Mouse (Mus musculus): Measurements from ENCODE around the gene Cbwd1. TPM values are rescaled to one million over a fixed set of nuclear protein-coding genes. Genes with fewer than 3 reads are reported as not detected.

The Cbwd1 gene
- 24.4 and 27.6 TPM in 2 replicates for polyA plus RNA-seq (2016; fragmentation: Nextera tagmentation; extraction: Ambion mirVana)

- ATAC-seq (ENCODE audit: insufficient number of reproducible peaks, insufficient read depth, low FRiP score, low TSS enrichment, low read depth): peak; percentile 100
- peak within 1 kb of the TSS; percentile 72 for H3K9ac ChIP-seq (replicated peaks)
- WGBS: under 1% methylated on average over 36 of the region's 36 CpGs
- H3K27me3 ChIP-seq: no peaks in the 10 kb centered on the region
- peaks cover 4% of the 10 kb centered on the region for H3K36me3 ChIP-seq
- peak within 1 kb of the TSS; percentile 63 for H3K4me2 ChIP-seq
- no peaks in the 10 kb centered on the region for H3K9me3 ChIP-seq
- H3K4me3 ChIP-seq (replicated peaks): peak within 1 kb of the TSS; percentile 68
- no peak within 1 kb of the TSS for H3K27ac ChIP-seq
- peaks cover 12% of the 10 kb centered on the region for H3K4me1 ChIP-seq (replicated peaks)
These were observed at the start of gene Cbwd1 for GRCm38 (mm10) chr19:24961172-24961962. Gene Cbwd1 (minus strand): TSS chr19:24961610.

- Histone ChIP-seq H3K36me3 (no peaks in the 10 kb centered on the region), H3K4me3 (replicated peaks) (no peak overlapping the region), H3K27me3 (no peaks in the 10 kb centered on the region), H3K4me2 (no peak overlapping the region), H3K9me3 (no peaks in the 10 kb centered on the region), H3K4me1 (replicated peaks) (peaks cover 7% of the 10 kb centered on the region; the same call in 1 of the 2 replicates), H3K27ac (no peak overlapping the region), H3K9ac (replicated peaks) (no peak overlapping the region)
- ATAC-seq (ENCODE audit: insufficient number of reproducible peaks, insufficient read depth, low FRiP score, low TSS enrichment, low read depth): no peak
- 89% methylated on average over 2 of the region's 2 CpGs for WGBS
These were observed 47.1 kb upstream of the Cbwd1 start for GRCm38 (mm10) chr19:25008509-25008908.

- Histone ChIP-seq H3K4me1 (replicated peaks) (peaks cover 7% of the 10 kb centered on the region; the same call in 1 of the 2 replicates), H3K9me3 (no peaks in the 10 kb centered on the region), H3K9ac (replicated peaks) (no peak overlapping the region), H3K4me3 (replicated peaks) (no peak overlapping the region), H3K27me3 (peaks cover 13% of the 10 kb centered on the region), H3K4me2 (no peak overlapping the region), H3K27ac (no peak overlapping the region), H3K36me3 (no peaks in the 10 kb centered on the region)
- 84% methylated on average over 1 of the region's 1 CpGs for WGBS
- ATAC-seq (ENCODE audit: insufficient number of reproducible peaks, insufficient read depth, low FRiP score, low TSS enrichment, low read depth): no peak
These were observed 45.3 kb upstream of the Cbwd1 start for GRCm38 (mm10) chr19:25006686-25007085.

GRCm38 (mm10) chr19:25003810-25004209, 42.4 kb upstream of the Cbwd1 start:
- H3K9ac ChIP-seq (replicated peaks): no peak overlapping the region
- H3K27ac ChIP-seq: no peak overlapping the region
- H3K4me2 ChIP-seq: no peak overlapping the region
- ATAC-seq (ENCODE audit: insufficient number of reproducible peaks, insufficient read depth, low FRiP score, low TSS enrichment, low read depth): no peak
- H3K36me3 ChIP-seq: no peaks in the 10 kb centered on the region
- 72% methylated on average over 4 of the region's 4 CpGs for WGBS
- no peak overlapping the region for H3K4me3 ChIP-seq (replicated peaks)
- no peaks in the 10 kb centered on the region for H3K9me3 ChIP-seq
- peaks cover 7% of the 10 kb centered on the region; the same call in 1 of the 2 replicates for H3K4me1 ChIP-seq (replicated peaks)
- peaks cover 41% of the 10 kb centered on the region for H3K27me3 ChIP-seq

- Histone ChIP-seq H3K27ac (no peak overlapping the region), H3K4me1 (replicated peaks) (peaks cover 7% of the 10 kb centered on the region; the same call in 1 of the 2 replicates), H3K9me3 (no peaks in the 10 kb centered on the region), H3K9ac (replicated peaks) (no peak overlapping the region), H3K36me3 (no peaks in the 10 kb centered on the region), H3K27me3 (peaks cover 49% of the 10 kb centered on the region), H3K4me3 (replicated peaks) (no peak overlapping the region), H3K4me2 (no peak overlapping the region)
- no peak for ATAC-seq (ENCODE audit: insufficient number of reproducible peaks, insufficient read depth, low FRiP score, low TSS enrichment, low read depth)
- WGBS: 80% methylated on average over 3 of the region's 3 CpGs
These were observed 41.4 kb upstream of the Cbwd1 start for GRCm38 (mm10) chr19:25002828-25003227.

GRCm38 (mm10) chr19:25002032-25002431, 40.6 kb upstream of the Cbwd1 start:
- Histone ChIP-seq H3K36me3 (no peaks in the 10 kb centered on the region), H3K27me3 (peaks cover 56% of the 10 kb centered on the region), H3K4me1 (replicated peaks) (peaks cover 7% of the 10 kb centered on the region; the same call in 1 of the 2 replicates), H3K4me2 (no peak overlapping the region), H3K9me3 (no peaks in the 10 kb centered on the region), H3K4me3 (replicated peaks) (no peak overlapping the region), H3K9ac (replicated peaks) (no peak overlapping the region), H3K27ac (no peak overlapping the region)
- no peak for ATAC-seq (ENCODE audit: insufficient number of reproducible peaks, insufficient read depth, low FRiP score, low TSS enrichment, low read depth)
- WGBS: 82% methylated on average over 6 of the region's 6 CpGs

- H3K4me1 ChIP-seq (replicated peaks): peaks cover 7% of the 10 kb centered on the region; the same call in 1 of the 2 replicates
- H3K4me3 ChIP-seq (replicated peaks): peak overlapping the region; percentile 80
- no peaks in the 10 kb centered on the region for H3K9me3 ChIP-seq
- no peak for ATAC-seq (ENCODE audit: insufficient number of reproducible peaks, insufficient read depth, low FRiP score, low TSS enrichment, low read depth)
- WGBS: 30% methylated on average over 9 of the region's 9 CpGs
- H3K4me2 ChIP-seq: peak overlapping the region; percentile 98
- peaks cover 67% of the 10 kb centered on the region for H3K27me3 ChIP-seq
- no peak overlapping the region for H3K27ac ChIP-seq
- H3K9ac ChIP-seq (replicated peaks): no peak overlapping the region
- no peaks in the 10 kb centered on the region for H3K36me3 ChIP-seq
These were observed 38.7 kb upstream of the Cbwd1 start for GRCm38 (mm10) chr19:25000153-25000552.

- Histone ChIP-seq H3K9me3 (no peaks in the 10 kb centered on the region), H3K27me3 (peaks cover 67% of the 10 kb centered on the region), H3K36me3 (no peaks in the 10 kb centered on the region), H3K9ac (replicated peaks) (peak within 1 kb of the TSS; percentile 69), H3K27ac (no peak within 1 kb of the TSS), H3K4me3 (replicated peaks) (peak within 1 kb of the TSS; percentile 80), H3K4me1 (replicated peaks) (peaks cover 10% of the 10 kb centered on the region), H3K4me2 (peak within 1 kb of the TSS; percentile 98)
- ATAC-seq (ENCODE audit: insufficient number of reproducible peaks, insufficient read depth, low FRiP score, low TSS enrichment, low read depth): 0 out of 2 replicates have a peak, but pooled peaks have one; percentile 59
- under 1% methylated on average over 92 of the region's 109 CpGs for WGBS
These were observed 37.9 kb upstream of the Cbwd1 start, which contains the start of gene Dock8 for GRCm38 (mm10) chr19:24999201-24999886. Gene Dock8 (plus strand): TSS chr19:24999534.

- Histone ChIP-seq H3K4me2 (no peak overlapping the region), H3K27me3 (peaks cover 67% of the 10 kb centered on the region), H3K4me1 (replicated peaks) (peaks cover 3% of the 10 kb centered on the region), H3K27ac (no peak overlapping the region), H3K4me3 (replicated peaks) (peak overlapping the region; percentile 80; the same call in 1 of the 2 replicates), H3K9me3 (no peaks in the 10 kb centered on the region), H3K36me3 (no peaks in the 10 kb centered on the region), H3K9ac (replicated peaks) (no peak overlapping the region)
- 75% methylated on average over 5 of the region's 5 CpGs for WGBS
- ATAC-seq (ENCODE audit: insufficient number of reproducible peaks, insufficient read depth, low FRiP score, low TSS enrichment, low read depth): no peak
These were observed 37.2 kb upstream of the Cbwd1 start for GRCm38 (mm10) chr19:24998561-24998960.

GRCm38 (mm10) chr19:24996815-24997704, 35.6 kb upstream of the Cbwd1 start:
- H3K9me3 ChIP-seq: no peaks in the 10 kb centered on the region
- H3K9ac ChIP-seq (replicated peaks): no peak overlapping the region
- no peak overlapping the region for H3K27ac ChIP-seq
- H3K4me2 ChIP-seq: no peak overlapping the region
- 69% methylated on average over 12 of the region's 12 CpGs for WGBS
- peaks cover 3% of the 10 kb centered on the region for H3K4me1 ChIP-seq (replicated peaks)
- no peak for ATAC-seq (ENCODE audit: insufficient number of reproducible peaks, insufficient read depth, low FRiP score, low TSS enrichment, low read depth)
- peaks cover 59% of the 10 kb centered on the region for H3K27me3 ChIP-seq
- H3K4me3 ChIP-seq (replicated peaks): no peak overlapping the region
- H3K36me3 ChIP-seq: no peaks in the 10 kb centered on the region
